Mouse (Mus musculus) yolk sac, embryonic 10.5 days (tissue): ENCODE measurements around the gene Zswim5.

Experiments used
- DNase-seq: peaks from one replicate; pipeline ENCODE4 v3.0.0-alpha.2; 2017; ENCODE audit warnings: low spot score

Gene Zswim5

DNA sequence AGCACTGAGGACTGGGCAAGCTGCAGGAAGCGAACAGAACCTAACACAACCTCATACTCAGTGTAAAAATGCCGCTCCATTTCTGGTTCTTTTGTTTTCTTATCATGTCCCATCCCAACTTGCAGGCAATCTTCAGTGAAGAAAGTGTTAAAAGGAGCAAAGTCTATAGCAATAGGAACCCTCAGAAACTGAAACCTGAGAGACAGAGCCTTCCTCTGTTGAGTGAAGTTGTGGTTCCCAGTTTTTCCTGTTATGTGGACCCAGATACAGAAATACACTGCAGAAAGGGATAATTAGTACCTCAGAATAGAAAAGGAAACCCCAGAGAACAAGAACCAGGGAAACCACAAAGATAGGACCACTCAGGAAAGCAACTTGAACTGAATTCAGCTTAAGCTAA lies 36.1 kb downstream of the Zswim5 start:
- DNase-seq, result no peak

DNA sequence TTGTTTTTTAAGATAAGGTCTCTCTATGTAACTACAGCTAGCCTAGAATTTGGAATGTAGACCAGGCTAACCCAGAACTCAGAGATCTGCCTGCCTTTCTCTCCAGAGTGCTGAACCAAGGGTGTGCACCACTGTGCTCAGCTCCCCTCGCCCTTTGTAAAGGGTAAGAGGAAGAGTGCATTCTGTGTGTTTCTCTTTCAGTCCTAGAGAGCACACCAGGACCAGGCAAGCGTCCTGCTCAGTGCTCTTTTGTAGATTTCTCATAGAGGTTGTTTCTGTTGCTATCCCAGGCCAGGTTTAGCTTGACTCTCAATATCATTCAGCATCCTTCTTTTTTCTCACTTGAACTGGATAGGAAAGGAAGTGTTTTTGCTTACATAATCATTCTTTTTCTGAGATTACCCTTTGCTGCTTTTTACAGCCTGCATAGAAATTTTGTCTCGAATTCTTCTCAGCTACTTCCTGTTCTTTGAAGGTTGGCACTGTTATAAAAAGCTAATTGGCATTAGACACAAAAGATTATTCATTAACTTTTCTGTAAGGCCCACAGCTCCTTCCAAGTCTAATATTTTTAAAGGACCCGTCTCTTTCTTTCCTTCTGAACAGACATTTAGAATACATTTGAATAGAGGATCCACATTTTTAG lies 51.0 kb downstream of the Zswim5 start:
- DNase-seq, result no peak

DNA sequence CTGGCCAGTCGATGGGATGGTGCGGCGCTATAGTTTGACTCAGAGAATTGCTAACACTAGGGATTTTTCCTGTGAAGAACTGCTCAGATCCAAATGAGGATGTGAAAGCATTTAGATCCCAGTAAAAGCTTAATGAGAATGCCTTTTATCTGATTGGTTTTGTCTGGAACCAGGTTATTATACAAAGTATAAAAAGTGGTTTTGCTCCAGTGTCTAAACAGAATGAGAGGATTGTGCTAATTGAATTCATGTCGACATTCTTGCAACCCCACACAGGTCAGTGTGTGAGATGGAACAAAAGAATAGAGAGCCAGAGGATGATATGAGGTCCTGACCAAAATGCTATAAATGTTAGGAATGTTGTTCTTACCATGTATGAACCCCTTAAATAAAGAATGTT lies 62.4 kb downstream of the Zswim5 start:
- DNase-seq, result no peak

DNA sequence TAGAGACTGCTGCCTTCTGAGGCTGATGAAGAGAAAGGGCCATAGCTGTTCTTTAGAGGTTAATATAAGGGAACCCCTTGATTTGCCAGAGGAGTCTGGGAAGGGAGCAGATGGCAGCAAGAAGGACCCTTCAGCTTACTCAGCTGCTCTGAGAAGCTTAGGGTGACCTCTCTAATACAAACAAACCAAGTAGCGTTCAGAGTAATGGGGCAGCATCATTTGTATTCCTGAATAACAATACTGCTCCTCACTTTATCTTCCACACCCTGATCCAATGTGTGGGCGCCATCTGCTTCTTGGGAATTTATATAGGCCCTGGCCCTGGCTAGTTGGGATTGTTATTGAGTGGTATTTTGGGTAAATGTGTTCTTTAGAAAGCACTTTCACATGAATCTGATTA lies 65.5 kb downstream of the Zswim5 start:
- no peak for DNase-seq

DNA sequence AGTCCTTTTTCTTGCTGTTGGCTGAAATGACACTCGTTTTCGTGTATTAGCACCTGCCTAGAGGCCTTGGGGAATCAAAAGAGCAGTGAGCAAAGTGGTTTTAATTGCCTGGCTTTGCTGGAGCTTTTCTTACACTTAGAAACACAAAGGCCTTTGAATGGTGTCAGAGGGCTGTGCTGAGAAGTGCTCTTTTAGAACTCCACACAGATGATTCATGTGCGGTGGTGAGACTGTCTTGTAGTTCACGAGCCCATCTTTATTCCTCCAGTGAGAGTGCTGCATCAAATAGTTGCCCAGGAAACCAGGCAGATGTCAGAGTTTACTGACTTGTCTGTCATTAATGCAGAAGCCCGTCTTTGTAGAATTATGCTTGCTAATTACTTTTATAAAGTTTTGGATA lies 66.9 kb downstream of the Zswim5 start:
- DNase-seq, result no peak

DNA sequence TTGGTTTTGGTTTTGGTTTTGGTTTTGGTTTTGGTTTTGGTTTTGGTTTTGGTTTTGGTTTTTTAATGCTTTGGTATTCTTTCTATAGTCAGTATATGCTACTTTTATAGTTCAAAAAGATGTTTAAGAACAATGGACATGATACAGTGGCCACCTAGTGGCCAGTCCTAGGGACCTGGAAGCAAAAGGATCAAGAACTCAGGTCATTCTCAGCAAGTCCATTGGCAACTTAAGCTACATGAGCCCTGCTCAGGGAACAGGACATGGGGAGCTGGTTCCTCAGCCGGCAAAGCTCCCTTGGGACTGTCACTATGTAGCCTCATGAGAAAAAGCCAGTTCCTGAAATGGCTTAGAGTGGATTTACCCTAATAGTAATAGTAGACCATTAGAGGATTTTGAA lies 74.5 kb downstream of the Zswim5 start:
- no peak for DNase-seq

DNA sequence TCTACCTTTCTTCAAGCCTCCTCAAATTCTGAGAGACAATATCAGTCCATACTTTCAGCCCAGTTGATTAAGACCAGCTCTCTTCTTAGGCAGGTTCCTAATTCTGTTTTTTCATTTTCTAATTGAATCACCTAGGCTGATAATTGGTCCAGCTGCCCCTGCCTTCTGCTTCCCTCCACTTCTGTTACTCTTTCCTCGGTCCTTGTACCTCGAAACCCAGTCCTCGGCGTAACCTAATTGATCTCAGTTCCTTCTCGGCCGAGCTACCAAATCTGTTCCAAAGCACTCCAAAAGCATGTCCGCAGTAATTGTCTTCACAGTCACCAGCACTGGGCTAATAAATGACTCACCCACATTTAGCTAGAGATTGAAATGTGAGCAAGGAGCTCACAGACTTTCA lies 77.8 kb downstream of the Zswim5 start:
- no peak for DNase-seq

DNA sequence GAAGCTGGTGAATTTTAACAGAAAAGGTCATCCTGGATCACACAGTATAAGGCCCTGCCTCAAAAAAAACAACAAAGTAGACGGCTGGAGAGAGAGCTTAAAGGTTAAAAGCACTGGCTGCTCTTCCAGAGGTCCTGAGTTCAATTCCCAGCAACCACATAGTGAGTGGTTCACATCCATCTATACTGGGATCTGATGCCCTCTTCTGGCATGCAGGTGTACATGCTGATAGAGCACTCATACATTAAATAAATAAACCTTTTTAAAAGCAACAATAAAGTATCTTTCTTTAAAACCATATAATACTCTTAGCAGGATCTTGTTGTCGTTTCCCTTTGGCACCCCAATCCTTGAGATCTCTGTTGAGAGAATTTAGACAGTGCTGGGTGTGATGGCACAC lies 99.3 kb downstream of the Zswim5 start:
- no peak for DNase-seq

DNA sequence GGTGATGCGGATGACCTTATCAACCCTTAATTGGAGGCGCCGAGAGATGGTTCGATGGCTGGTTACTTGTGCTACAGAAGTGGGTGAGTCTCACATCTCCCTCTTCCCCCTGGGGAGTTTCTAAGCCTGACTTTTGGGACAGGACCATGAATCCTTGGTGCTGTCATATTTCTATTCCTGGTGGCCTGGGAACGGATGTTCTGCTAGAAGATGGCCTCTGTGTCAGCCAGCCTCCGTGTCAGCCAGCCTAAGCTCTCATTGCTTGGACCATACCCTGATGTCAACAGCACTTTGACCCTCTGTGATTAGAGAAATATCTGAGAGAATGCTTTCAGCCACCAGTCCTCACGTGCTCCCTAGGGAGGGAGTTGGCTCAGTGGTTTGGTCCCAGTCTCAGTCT lies 108.5 kb downstream of the Zswim5 start:
- DNase-seq, result no peak

DNA sequence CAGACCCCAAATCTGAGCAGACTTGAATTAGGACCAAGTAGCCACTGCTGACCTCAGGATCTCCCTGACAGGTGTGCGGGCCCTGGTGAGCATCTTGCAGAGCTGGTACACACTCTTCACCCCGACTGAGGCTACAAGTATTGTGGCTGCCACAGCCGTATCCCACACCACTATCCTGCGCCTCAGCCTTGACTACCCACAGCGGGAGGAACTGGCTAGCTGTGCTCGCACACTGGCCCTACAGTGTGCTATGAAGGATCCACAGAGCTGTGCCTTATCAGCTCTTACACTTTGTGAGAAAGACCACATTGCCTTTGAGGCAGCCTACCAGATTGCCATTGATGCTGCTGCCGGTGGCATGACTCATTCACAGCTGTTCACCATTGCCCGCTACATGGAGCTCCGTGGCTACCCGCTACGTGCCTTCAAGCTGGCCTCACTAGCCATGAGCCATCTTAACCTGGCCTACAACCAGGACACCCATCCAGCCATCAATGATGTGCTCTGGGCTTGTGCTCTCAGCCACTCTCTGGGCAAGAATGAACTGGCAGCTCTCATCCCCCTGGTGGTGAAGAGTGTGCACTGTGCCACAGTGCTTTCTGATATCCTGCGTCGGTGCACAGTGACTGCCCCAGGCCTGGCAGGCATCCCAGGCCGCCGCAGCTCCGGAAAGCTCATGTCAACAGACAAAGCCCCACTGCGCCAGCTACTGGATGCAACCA lies 109.4 kb downstream of the Zswim5 start:
- no peak for DNase-seq

DNA sequence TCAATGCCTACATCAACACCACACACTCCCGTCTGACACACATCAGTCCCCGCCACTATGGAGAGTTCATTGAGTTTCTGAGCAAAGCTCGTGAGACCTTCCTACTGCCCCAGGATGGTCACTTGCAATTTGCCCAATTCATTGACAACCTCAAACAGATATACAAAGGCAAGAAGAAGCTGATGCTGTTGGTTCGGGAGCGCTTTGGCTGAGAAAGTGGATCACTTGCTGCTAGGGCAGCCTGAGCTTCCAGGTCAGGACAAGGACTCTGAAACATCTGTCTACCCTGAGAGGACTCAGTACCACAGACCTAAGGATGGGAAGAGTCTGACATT lies 109.9 kb downstream of the Zswim5 start:
- no peak for DNase-seq

DNA sequence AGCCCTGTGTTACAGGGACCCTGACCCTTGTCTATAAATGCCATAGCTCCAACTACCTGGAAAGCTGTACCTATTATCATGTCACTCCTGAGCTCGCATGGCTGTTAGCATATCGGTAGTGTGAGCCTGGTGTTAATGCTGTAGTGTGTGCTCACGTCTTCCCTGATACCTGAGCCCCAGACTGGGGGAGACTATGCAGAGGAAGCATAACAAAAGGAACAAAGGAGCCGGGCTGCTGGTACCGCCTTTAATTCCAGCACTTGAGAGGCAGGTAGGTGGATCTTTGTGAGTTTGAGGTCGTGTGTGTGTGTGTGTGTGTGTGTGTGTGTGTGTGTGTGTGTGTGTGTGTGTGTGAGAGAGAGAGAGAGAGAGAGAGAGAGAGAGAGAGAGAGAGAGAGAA lies 112.6 kb downstream of the Zswim5 start:
- DNase-seq, result no peak

DNA sequence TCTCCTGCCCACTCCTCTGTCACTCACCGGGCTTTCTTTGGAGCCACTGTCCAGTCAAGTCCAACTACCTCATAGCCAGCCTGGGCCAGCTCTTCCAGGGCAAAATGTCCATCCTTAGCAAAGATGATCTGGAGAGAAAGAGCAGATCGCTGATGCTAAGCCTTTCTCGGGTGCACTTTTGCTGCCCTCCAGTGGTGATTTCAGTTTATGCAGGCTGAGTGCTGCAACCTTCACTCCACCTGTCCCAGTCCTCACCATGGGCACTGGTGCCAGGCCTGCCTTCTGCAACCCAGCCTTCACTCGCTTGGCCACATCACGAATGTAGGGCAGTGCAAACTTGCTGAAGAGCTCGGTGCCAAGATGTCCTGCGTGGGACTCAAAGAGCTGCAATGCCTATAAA lies 114.2 kb downstream of the Zswim5 start:
- peak; percentile 53 for DNase-seq

DNA sequence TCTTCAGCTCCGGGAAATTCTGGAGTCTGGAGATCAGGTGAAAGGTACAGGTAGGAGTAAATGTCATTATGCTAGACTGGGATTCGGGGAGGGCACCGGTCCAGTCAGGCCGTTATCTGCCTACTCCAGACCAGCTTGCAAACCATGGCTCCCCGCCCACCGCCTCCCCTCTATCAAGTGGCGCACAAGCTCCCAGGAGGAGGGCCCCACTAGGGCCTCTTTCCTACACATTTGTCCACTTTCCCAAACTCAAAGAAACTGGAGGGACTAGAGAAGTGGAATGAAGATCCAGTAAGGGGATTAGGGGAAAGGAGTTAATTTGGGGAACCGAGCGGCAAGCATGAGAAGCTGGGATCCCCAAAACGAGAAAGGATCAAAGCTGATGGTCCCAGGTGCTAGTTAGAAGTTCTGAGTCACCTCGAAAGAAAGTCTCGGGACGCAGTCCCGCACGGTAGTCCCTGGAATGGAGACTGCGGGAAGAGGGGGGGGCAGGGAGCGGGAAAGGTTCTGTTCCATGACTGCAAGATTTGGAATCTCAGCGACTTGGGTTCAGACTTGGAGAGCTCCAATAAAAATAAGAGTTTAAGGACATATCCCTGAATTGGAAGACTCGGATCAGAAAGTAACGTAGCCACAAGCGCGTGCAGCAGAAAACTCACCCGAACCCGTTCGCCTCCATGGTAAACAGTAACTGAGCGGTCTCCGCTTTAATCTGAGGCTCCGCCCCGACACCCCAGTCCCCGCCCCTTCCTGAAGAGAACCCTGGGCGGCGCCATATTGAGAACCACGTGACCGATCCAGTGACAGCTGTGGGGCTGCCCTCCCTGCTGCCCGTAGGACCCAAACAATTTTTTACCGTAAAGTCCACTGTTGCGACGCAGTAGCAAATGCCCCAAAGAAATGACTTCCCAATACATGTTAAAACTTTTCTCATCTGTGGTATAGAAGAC lies 116.8 kb downstream of the Zswim5 start, which contains the start of gene Urod:
TSS of gene Urod (minus strand) at position 742 of the 950 bp plus-strand sequence.
- DNase-seq, result peak; percentile 93

DNA sequence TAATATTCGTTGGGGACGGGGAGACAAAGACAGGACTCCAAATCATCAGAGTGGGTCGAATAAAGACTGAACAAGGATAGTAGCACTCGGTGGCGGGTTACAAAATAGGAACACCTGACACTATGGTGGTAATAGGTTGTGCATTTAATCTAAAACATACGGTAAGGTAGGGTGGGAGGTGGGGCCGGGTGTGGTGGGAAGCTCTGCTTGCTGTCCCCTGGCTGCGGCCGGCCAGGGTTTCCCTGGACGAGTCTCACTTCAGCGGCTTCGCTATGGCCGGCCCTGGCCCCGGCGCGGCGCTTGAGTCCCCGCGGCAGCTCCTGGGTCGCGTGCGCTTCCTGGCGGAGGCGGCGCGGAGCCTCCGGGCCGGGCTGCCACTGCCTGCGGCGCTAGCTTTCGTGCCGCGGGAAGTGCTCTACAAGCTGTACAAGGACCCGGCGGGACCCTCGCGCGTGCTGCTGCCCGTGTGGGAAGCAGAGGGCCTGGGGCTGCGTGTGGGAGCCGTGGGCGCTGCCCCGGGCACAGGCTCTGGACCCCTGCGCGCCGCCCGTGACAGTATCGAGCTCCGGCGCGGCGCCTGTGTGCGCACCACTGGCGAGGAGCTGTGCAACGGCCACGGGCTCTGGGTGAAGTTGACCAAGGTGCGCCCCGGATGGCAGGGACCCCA lies 118.1 kb downstream of the Zswim5 start, which contains the start of gene Hectd3:
TSS of gene Hectd3 (plus strand) at position 187 of the 667 bp plus-strand sequence.
- DNase-seq, result peak; percentile 82

DNA sequence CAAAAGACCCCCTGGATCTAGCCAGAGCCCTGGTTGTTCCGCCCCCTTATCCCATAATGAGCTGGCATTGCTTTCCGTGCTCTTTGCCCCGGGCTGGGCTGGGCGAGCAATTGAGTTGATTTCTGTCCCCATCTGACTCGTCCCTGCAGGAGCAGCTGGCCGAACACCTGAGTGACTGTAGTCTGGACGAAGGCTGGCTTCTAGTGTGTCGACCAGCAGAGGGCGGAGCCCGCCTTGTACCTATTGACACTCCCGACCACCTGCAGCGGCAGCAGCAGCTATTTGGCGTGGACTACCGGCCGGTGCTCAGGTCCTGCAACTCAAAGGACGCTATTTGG lies 118.6 kb downstream of the Zswim5 start:
- peak; percentile 75 for DNase-seq

DNA sequence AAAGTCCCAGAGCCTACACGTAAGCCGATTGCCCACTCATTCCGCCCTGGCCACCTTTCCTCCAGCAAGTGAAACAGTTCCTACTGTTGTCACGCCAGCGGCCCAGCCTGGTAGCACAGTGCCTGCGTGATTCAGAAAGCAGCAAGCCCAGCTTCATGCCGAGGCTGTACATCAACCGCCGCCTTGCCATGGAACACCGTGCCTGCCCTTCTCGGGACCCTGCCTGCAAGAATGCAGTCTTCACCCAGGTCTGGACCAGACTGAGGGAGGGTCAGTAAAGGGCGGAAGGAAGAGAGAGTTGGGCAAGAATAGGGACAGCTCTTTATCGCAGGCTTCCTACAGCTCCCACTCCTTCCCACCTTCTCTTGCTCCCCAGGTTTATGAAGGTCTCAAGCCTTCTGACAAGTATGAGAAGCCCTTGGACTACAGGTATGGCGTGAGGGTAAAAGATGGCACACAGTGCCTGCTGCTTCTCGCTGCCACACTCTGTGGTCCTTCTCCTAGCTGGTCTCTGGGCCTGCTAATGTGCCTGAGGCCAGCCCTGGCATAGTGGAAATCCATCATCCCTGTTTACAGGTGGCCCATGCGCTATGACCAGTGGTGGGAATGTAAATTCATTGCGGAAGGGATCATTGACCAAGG lies 122.5 kb downstream of the Zswim5 start:
- DNase-seq, result no peak

DNA sequence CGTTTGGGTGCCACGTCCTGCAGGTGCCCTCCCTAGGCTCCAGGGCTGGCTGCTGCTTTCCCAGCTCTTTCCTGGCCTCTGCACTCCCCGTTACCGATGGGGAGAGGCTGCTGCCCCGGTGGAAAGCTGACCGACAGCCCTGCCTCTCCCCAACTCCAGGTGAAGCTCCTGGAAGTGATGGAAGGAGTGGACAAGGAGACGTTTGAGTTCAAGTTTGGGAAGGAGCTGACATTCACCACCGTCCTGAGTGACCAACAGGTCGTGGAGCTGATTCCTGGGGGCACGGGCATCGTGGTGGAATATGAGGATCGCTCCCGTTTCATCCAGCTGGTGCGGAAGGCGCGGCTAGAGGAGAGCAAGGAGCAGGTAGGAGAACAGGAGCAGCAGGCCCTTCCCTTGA lies 124.8 kb downstream of the Zswim5 start:
- no peak for DNase-seq

DNA sequence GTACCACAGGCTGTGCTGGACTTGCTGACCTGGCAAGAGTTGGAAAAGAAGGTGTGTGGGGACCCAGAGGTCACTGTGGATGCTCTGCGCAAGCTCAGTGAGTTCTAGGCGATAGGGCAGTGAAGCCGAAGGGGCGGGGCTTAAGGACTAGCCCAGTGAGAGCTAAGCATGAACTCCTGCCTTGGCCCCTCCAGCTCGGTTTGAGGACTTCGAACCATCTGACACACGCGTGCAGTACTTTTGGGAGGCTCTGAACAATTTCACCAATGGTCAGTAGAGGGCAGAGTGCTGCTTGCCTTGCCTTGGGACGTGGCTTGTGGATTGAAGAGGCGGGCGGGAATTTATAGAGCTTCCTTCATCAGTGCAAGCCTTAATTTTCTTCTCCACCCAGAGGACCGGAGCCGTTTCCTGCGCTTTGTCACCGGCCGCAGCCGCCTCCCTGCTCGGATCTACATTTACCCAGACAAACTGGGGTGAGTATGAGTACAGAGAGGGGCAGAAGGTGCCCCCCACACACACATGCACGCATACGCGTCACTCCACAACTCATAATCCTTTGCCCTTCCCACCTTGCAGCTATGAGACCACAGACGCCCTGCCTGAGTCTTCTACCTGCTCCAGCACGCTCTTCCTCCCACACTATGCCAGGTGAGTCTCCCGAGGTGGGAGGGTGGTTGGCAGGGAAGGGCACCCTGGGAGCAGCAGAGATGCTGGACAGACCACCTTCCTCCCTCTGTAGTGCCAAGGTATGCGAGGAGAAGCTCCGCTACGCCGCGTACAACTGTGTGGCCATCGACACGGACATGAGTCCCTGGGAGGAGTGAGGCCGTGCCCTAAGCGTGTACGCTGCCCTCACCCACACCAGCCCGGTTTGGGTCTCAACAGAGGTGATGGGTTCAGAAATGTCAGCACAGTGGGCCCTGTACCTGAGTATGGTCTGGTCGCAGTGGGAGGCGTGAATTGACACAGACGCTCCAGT lies 125.7 kb downstream of the Zswim5 start:
- DNase-seq, result peak; percentile 61

DNA sequence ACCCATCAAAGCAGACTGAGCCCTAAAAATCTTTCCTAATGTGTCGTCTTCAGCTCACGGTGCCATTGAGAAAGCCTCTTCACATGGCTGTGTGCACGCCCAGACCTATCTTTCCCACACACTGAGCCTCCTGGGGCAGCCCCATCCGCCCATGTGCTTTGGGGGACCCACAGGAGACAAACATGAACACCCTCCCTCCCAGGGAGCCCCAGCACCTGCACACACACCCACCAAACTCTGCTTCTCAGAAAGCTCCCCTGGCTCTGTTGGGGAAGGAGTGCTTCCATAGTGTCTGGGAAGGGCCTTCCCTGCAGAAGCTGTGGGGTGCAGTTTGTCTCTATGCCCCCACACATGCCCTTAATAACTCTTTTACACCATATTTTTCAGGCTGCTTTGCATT lies 127.5 kb downstream of the Zswim5 start:
- DNase-seq, result no peak
